Mouse (Mus musculus) CD4-positive, CD25-positive, alpha-beta regulatory T cell, adult 4 months (primary cell): ENCODE data around the gene Tmc1. TPM values are rescaled to one million over a fixed set of nuclear protein-coding genes. Genes with fewer than 3 reads are reported as not detected.

Experiments used
- ATAC-seq: one replicate; pipeline ENCODE4 v1.8.0; 2017
- polyA plus RNA-seq, 2 experiments: library from polyadenylated mRNA; unstranded; fragments of 100-300 nt; shearing (Covaris generic); gene quantifications; one replicate each; pipeline ENCODE4 v1.2.1; 2017

Gene Tmc1
- polyA plus RNA-seq: under 1 TPM in 1 of 2 experiments, not detected in 1; 0.19 TPM

GRCm38 (mm10) chr19:20953874-20954273 lies at the start of gene Tmc1:
TSS of gene Tmc1 (minus strand) at chr19:20954202.
- ATAC-seq: no peak

DNA sequence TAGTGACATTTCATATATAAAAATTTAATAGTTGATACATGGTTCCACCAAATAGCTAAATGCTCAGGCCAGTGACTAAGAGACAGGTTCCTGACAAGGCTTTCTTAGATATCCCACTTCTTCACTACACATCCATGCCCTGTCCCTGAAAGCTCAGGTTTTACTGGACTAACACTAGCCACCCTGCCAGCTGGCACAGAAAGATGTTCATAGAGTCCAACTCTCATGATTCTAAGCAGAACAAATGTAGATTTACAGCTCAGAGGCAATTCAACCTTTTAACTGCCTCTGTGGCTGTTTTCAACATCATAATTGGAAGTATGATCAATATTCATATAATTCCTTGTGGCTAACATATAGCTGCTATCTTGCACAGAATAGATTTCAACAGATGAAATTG lies 47.5 kb upstream of the Tmc1 start:
- ATAC-seq: no peak

DNA sequence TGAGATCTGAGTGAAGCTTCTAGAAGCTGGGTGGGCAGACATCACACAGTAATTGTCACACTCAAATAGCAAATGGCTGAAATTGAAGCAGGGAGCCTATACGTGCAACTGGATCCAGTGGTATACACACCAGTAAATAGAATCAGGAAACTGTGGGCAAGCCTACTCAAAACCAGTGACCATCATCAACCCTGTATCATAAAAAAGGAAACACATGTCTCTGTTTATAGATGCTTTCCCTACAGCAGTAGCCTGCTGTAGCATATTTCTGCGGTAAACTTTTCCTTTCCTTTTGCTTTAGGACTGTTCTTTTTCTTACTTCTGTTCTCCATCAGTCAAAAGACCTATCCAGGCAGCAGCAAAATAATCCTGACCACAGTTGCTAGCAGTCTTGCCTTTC lies 25.2 kb upstream of the Tmc1 start:
- ATAC-seq: no peak

DNA sequence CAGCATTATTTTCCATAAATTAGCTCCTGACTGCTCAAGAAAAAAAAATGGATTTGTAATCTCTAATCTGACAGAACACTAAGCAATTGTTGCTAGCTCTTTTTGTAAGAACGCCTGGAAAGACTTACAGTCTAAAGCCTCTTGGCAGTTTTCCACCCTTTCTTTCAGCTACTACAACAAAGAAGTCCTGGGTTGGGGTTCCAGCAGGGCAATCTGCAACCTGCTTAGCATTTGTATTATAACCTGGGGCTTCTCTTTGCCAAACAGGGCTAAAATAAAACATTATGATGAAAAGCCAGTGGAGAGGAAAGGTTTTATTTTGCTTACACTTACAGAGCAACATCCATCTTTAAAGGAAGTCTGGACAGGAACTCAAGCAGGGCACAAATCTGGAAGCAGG lies 24.1 kb upstream of the Tmc1 start:
- no peak for ATAC-seq

DNA sequence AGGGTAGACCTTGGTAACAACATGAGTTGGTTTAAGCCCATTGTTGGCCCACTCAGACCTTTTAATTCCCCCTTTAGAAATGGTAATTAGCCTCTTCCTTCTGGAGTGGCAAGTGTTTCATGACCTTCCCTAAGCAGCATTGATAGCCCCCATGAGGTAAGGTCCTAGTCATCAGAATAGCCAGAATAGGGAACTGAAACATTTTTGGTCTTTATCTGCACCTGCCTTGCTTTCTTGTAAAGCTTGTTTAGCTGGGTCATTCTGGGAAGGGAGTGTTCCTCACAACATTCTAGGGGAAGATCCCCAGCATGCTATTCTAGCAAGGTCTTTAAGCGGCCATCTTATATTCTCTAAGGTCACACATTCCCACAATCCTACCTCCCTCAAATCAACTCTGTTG lies 17.9 kb upstream of the Tmc1 start:
- no peak for ATAC-seq

- no peak for ATAC-seq
Observed at GRCm38 (mm10) chr19:20954815-20955214, 813 bp upstream of the Tmc1 start.

DNA sequence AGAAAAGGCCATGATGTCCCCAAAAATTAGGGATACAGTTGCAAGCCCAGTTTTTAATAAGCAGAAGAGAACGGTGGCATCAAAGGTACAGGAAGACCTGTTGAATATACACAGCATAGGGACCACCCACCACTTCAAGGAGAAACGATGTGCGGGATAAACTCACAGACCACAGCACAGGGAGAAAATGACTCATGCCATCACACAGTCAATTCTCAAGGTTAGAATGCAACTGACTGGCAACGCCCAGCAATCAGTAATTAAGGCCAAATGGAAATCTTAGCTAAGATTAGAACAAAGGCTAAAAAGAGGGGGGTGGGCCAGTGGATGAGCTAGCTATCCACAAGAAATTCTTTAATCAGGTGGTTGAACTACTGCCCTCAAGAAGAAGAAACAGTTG lies 9.6 kb downstream of the Tmc1 start:
- ATAC-seq: no peak

GRCm38 (mm10) chr19:20924282-20924681 lies 29.7 kb downstream of the Tmc1 start:
- ATAC-seq: no peak

- no peak for ATAC-seq
Observed at GRCm38 (mm10) chr19:20923336-20924211, 30.4 kb downstream of the Tmc1 start.

DNA sequence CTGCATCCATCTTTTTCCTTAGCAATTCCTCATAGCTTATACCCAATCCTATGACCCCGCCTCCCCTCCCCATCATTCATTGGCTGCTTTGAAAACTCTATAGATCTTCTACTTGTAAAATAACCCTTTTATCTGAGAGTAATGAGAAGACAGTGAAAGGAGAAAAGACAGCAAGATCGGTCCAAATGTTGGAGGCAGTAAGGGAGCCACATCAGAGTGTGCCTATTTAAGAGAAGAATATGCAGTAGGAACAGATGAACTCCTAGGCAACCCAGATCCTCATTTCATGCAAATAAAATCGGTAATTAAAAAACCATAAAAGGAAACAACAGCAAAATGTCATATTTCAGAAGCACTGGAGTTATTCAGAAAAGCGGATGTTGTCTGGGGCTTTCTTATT lies 35.8 kb downstream of the Tmc1 start:
- no peak for ATAC-seq

- ATAC-seq: no peak
Observed at GRCm38 (mm10) chr19:20915151-20915550, 38.9 kb downstream of the Tmc1 start.

- ATAC-seq: no peak
Observed at GRCm38 (mm10) chr19:20910356-20910755, 43.6 kb downstream of the Tmc1 start.

DNA sequence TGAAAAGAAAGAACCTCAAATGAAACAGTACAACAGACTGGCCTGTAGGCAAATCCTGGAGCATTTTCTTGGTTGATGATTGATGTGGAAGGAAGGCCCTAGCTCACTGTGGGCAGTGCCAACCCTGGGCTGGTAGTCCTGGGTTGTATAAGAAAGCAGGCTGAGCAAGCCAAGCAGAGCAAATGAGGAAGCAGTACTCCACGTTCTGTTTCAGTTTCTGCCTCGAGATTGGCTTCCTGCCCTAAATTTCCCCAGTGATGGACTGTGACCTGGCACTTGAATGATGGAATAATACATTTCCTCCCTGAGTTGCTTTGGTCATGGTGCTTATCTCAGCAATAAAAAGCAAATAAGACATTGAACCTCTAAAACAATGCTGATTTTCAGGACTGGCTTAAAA lies 72.8 kb downstream of the Tmc1 start:
- no peak for ATAC-seq

DNA sequence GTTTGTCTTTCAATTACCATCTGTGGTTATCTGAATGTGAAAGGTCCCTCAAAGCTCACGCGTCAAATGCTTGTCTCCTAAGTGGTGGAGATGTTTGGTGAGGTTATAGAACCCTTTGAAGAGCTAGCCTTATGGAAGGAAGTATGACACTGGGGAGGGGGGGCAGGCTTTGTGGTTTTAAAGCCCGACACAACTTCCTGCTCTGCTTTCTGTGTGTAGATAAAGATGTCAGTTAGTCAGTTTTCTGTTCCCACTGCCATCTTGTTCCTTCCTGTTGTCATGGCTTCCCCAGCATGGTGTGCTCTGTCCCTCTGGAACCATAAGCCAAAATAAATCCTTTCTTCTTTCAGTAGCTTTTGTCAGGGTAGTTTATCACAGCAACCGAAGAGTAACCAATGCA lies 78.1 kb downstream of the Tmc1 start:
- ATAC-seq: no peak

- ATAC-seq: no peak
Observed at GRCm38 (mm10) chr19:20861779-20862178, 92.2 kb downstream of the Tmc1 start.

GRCm38 (mm10) chr19:20860270-20860669 lies 93.7 kb downstream of the Tmc1 start:
- no peak for ATAC-seq

- ATAC-seq: no peak
Observed at GRCm38 (mm10) chr19:20857819-20858218, 96.2 kb downstream of the Tmc1 start.

DNA sequence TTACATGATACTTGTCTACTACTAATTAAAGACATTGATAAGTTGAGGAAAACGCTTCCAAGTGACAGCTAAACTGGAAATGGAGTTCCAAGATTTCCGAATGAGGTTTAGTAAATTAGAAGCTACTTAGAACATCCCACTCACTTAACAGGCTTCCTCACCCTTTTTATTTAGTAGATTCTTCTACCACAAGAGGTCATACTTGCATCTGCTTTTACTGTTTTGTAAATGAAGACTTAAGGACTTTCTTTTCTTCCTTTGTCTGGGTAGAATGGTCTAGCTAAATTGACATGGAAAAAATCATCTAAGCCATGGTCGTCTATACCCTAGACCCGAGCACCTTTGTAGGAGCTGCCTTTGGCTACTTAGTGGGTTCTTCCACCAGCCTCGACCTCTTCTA lies 105.1 kb downstream of the Tmc1 start:
- no peak for ATAC-seq

- no peak for ATAC-seq
Observed at GRCm38 (mm10) chr19:20847476-20848073, 106.4 kb downstream of the Tmc1 start.

DNA sequence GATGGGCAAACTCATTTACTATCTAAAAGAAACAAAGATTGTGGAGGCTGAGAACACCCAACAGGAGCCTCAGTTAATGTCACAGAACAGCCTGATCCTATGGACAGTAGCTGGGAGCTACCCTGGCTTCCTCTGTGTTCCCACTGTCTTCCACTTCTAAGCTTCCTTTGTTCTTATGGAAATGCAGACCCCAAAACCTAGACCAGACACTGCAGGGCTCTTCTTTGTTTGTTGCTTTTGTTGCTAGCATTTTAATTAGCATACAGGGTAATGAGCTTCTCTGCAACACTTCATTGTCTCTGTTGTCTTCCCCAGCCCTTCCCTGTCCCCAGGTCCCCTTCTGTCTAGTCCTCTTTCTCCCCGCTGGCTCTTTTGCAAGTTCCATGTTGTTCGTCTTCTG lies 116.6 kb downstream of the Tmc1 start:
- no peak for ATAC-seq

- ATAC-seq: no peak
Observed at GRCm38 (mm10) chr19:20836055-20836845, 117.8 kb downstream of the Tmc1 start.

DNA sequence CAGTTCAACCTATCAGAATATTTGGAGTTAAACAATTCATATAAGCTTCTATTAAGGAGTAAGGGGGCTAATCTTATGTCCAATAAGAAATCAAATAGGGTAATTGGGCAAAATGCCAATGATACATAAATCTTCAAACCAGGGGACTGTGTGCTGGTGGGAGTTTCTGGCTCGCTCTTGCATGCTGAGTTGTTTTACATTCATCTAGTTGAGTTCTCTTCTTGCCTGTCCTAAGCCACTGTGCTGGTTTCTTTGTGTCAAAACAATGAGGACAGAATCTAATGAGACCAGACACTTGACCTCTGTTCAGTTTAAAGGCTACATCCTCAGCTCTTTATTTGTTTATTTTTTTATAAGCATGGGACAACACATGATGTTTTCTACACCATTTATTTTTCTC lies 119.1 kb downstream of the Tmc1 start:
- ATAC-seq: no peak

- no peak for ATAC-seq
Observed at GRCm38 (mm10) chr19:20799460-20799859, 154.5 kb downstream of the Tmc1 start.
